Mouse (Mus musculus): ENCODE data around the gene Rad9b. TPM values are rescaled to one million over a fixed set of nuclear protein-coding genes. Genes with fewer than 3 reads are reported as not detected.
A peak's percentile ranks its signal among the peaks of the same experiment; 100 is the strongest.

Gene Rad9b
- polyA plus RNA-seq, 2 experiments, result 9.7 to 17.3 TPM

- no peak for ATAC-seq (ENCODE audit: low FRiP score, low read depth)
- no peaks in the 10 kb centered on the region for H3K9me3 ChIP-seq (ENCODE audit: control insufficient read depth, low read length)
- peaks cover 85% of the 10 kb centered on the region for H3K36me3 ChIP-seq (ENCODE audit: control insufficient read depth, insufficient read depth, low read length)
Measured at GRCm38 (mm10) chr5:122400628-122401302, 46.7 kb upstream of the Rad9b start.

GRCm38 (mm10) chr5:122399871-122400270 lies 45.8 kb upstream of the Rad9b start:
- H3K9ac ChIP-seq (ENCODE audit: low read depth, low read length, severe bottlenecking), result no peak overlapping the region
- DNase-seq (ENCODE audit: low spot score) (no peak), ATAC-seq (ENCODE audit: low FRiP score, low read depth) (no peak)
- H3K4me1 ChIP-seq (ENCODE audit: control insufficient read depth, insufficient read depth, low read length), result no peaks in the 10 kb centered on the region
- TF ChIP-seq POLR2A (IDR thresholded peaks at IDR 0.05; ENCODE audit: borderline replicate concordance, extremely low read depth, insufficient read depth, insufficient read length), result no peak
- no peaks in the 10 kb centered on the region for H3K9me3 ChIP-seq (ENCODE audit: control insufficient read depth, low read length)
- no peaks in the 10 kb centered on the region for H3K27me3 ChIP-seq (ENCODE audit: control insufficient read depth, insufficient read depth, low read length)
- H3K4me3 ChIP-seq (replicated peaks; ENCODE audit: low read length), result no peak overlapping the region
- no peak overlapping the region for H3K4me2 ChIP-seq (replicated peaks; ENCODE audit: low read depth, low read length, severe bottlenecking)
- H3K36me3 ChIP-seq (ENCODE audit: control insufficient read depth, insufficient read depth, low read length), result peaks cover 76% of the 10 kb centered on the region
- 92% methylated on average over 8 of the region's 8 CpGs for WGBS
- H3K27ac ChIP-seq (replicated peaks; ENCODE audit: low read depth, low read length), result no peak overlapping the region

More at GRCm38 (mm10) chr5:122400628-122401302, 46.7 kb upstream of the Rad9b start:
- no peaks in the 10 kb centered on the region for H3K4me1 ChIP-seq (ENCODE audit: control insufficient read depth, insufficient read depth, low read length)
- no peak for DNase-seq (ENCODE audit: low spot score)
- H3K4me3 ChIP-seq (replicated peaks; ENCODE audit: low read length), result no peak overlapping the region
- TF ChIP-seq POLR2A (IDR thresholded peaks at IDR 0.05; ENCODE audit: borderline replicate concordance, extremely low read depth, insufficient read depth, insufficient read length), result no peak
- H3K27me3 ChIP-seq (ENCODE audit: control insufficient read depth, insufficient read depth, low read length), result no peaks in the 10 kb centered on the region
- H3K27ac ChIP-seq (replicated peaks; ENCODE audit: low read depth, low read length), result no peak overlapping the region
- WGBS, result 80% methylated on average over 18 of the region's 18 CpGs
- H3K4me2 ChIP-seq (replicated peaks; ENCODE audit: low read depth, low read length, severe bottlenecking), result no peak overlapping the region
- no peak overlapping the region for H3K9ac ChIP-seq (ENCODE audit: low read depth, low read length, severe bottlenecking)

- Histone ChIP-seq H3K9me3 (ENCODE audit: control insufficient read depth, low read length) (no peaks in the 10 kb centered on the region), H3K4me1 (ENCODE audit: control insufficient read depth, insufficient read depth, low read length) (peaks cover 5% of the 10 kb centered on the region; the same call in 1 of the 2 replicates), H3K36me3 (ENCODE audit: control insufficient read depth, insufficient read depth, low read length) (peaks cover 55% of the 10 kb centered on the region), H3K9ac (ENCODE audit: low read depth, low read length, severe bottlenecking) (no peak overlapping the region), H3K27ac (replicated peaks; ENCODE audit: low read depth, low read length) (no peak overlapping the region), H3K27me3 (ENCODE audit: control insufficient read depth, insufficient read depth, low read length) (no peaks in the 10 kb centered on the region), H3K4me2 (replicated peaks; ENCODE audit: low read depth, low read length, severe bottlenecking) (no peak overlapping the region), H3K4me3 (replicated peaks; ENCODE audit: low read length) (no peak overlapping the region)
- WGBS, result 87% methylated on average over 8 of the region's 8 CpGs
- ATAC-seq (ENCODE audit: low FRiP score, low read depth), result no peak
- DNase-seq (ENCODE audit: low spot score), result no peak
- no peak for TF ChIP-seq POLR2A (IDR thresholded peaks at IDR 0.05; ENCODE audit: borderline replicate concordance, extremely low read depth, insufficient read depth, insufficient read length)
Measured at GRCm38 (mm10) chr5:122397495-122397894, 43.5 kb upstream of the Rad9b start.

- no peaks in the 10 kb centered on the region for H3K27me3 ChIP-seq (ENCODE audit: control insufficient read depth, insufficient read depth, low read length)
- H3K4me2 ChIP-seq (replicated peaks; ENCODE audit: low read depth, low read length, severe bottlenecking), result no peak overlapping the region
- no peak overlapping the region for H3K27ac ChIP-seq (replicated peaks; ENCODE audit: low read depth, low read length)
- H3K4me1 ChIP-seq (ENCODE audit: control insufficient read depth, insufficient read depth, low read length), result peaks cover 7% of the 10 kb centered on the region; the same call in 1 of the 2 replicates
- 87% methylated on average over 10 of the region's 10 CpGs for WGBS
- no peak overlapping the region for H3K4me3 ChIP-seq (replicated peaks; ENCODE audit: low read length)
- H3K36me3 ChIP-seq (ENCODE audit: control insufficient read depth, insufficient read depth, low read length), result peaks cover 48% of the 10 kb centered on the region
- no peak for DNase-seq (ENCODE audit: low spot score)
- no peak for TF ChIP-seq POLR2A (IDR thresholded peaks at IDR 0.05; ENCODE audit: borderline replicate concordance, extremely low read depth, insufficient read depth, insufficient read length)
- no peak overlapping the region for H3K9ac ChIP-seq (ENCODE audit: low read depth, low read length, severe bottlenecking)
- H3K9me3 ChIP-seq (ENCODE audit: control insufficient read depth, low read length), result no peaks in the 10 kb centered on the region
- no peak for ATAC-seq (ENCODE audit: low FRiP score, low read depth)
Measured at GRCm38 (mm10) chr5:122396791-122397190, 42.8 kb upstream of the Rad9b start.

- no peaks in the 10 kb centered on the region for H3K9me3 ChIP-seq (ENCODE audit: control insufficient read depth, low read length)
- WGBS, result 68% methylated on average over 2 of the region's 2 CpGs
- H3K27me3 ChIP-seq (ENCODE audit: control insufficient read depth, insufficient read depth, low read length), result no peaks in the 10 kb centered on the region
- peaks cover 7% of the 10 kb centered on the region; the same call in 1 of the 2 replicates for H3K4me1 ChIP-seq (ENCODE audit: control insufficient read depth, insufficient read depth, low read length)
- TF ChIP-seq POLR2A (IDR thresholded peaks at IDR 0.05; ENCODE audit: borderline replicate concordance, extremely low read depth, insufficient read depth, insufficient read length), result no peak
- no peak overlapping the region for H3K4me3 ChIP-seq (replicated peaks; ENCODE audit: low read length)
- no peak overlapping the region for H3K9ac ChIP-seq (ENCODE audit: low read depth, low read length, severe bottlenecking)
- H3K36me3 ChIP-seq (ENCODE audit: control insufficient read depth, insufficient read depth, low read length), result peaks cover 28% of the 10 kb centered on the region
- H3K27ac ChIP-seq (replicated peaks; ENCODE audit: low read depth, low read length), result no peak overlapping the region
- ATAC-seq (ENCODE audit: low FRiP score, low read depth), result no peak
- H3K4me2 ChIP-seq (replicated peaks; ENCODE audit: low read depth, low read length, severe bottlenecking), result no peak overlapping the region
- DNase-seq (ENCODE audit: low spot score), result peak; percentile 58
Measured at GRCm38 (mm10) chr5:122393887-122394286, 39.9 kb upstream of the Rad9b start.

Measured in limb, embryonic 14.5 days (tissue).